8 mouse cellular contexts compared by ENCODE assay signal in genomic region chr2:91963443-91963932, GRCm38 (mm10). TPM values are rescaled to one million over a fixed set of nuclear protein-coding genes. Genes with fewer than 3 reads are reported as not detected.
A peak's percentile ranks its signal among the peaks of the same experiment; 100 is the strongest.
DNase-seq lines count a peak whose midpoint lies in the region; ATAC-seq and TF ChIP-seq lines count a peak whose summit lies in the region.

No protein-coding gene starts in this region.

- under 1% methylated on average over 57 of the region's 57 CpGs for WGBS in forebrain, embryonic 16.5 days
- under 1% methylated on average over 57 of the region's 57 CpGs for WGBS in lung, adult 2 months
- 1% methylated on average over 37 of the region's 57 CpGs for WGBS in neural tube, embryonic 15.5 days

- intact Hi-C loops in heart, postnatal 36 days (cut with DNase I): loop anchor here (1.0 kb wide), 1 partner anchor 19 kb away; no protein-coding TSS in a partner anchor

- H3K4me2 ChIP-seq in forebrain, embryonic 16.5 days (ENCODE audit: low read length): peak overlapping the region; percentile 82
- peak overlapping the region; percentile 86 for H3K4me2 ChIP-seq in neural tube, embryonic 15.5 days

- H3K27me3 ChIP-seq in MEL (ENCODE audit: control insufficient read depth in 1 of 2, insufficient read depth in 2 of 2, low read length in 2 of 2): no peaks in the 10 kb centered on the region
- H3K27me3 ChIP-seq in forebrain, embryonic 16.5 days (replicated peaks; ENCODE audit: control insufficient read depth, insufficient read depth, low read length): no peaks in the 10 kb centered on the region
- H3K27me3 ChIP-seq in neural tube, embryonic 15.5 days (replicated peaks): 0 out of 2 replicates have a peak, but pooled peaks cover 6% of the 10 kb centered on the region

- peak; percentile 50 to 97 (median 95); a peak in 5 of 6 replicates for TF ChIP-seq CTCF in MEL (IDR thresholded peaks at IDR 0.05 in 2 of 3, conservative IDR thresholded peaks at IDR 0.05 in 1 of 3; ENCODE audit: control insufficient read depth in 1 of 3, insufficient read depth in 1 of 3, low read depth in 2 of 3, low read length in 3 of 3, poor library complexity in 1 of 3, severe bottlenecking in 1 of 3)
- peak; percentile 90 for TF ChIP-seq CTCF in layer of hippocampus, adult 2 months (conservative IDR thresholded peaks at IDR 0.05)
- TF ChIP-seq CTCF in lung, adult 2 months (IDR thresholded peaks at IDR 0.05; ENCODE audit: insufficient read depth, low read length): peak; percentile 45; the same call in 1 of the 2 replicates

- no peaks in the 10 kb centered on the region for H3K9me3 ChIP-seq in MEL (replicated peaks; ENCODE audit: insufficient read depth, low read length)
- no peaks in the 10 kb centered on the region for H3K9me3 ChIP-seq in forebrain, embryonic 16.5 days (ENCODE audit: control insufficient read depth, low read length)
- H3K9me3 ChIP-seq in neural tube, embryonic 15.5 days (replicated peaks): no peaks in the 10 kb centered on the region

- peak overlapping the region; percentile 80 to 92 for H3K4me3 ChIP-seq in MEL (ENCODE audit: control insufficient read depth in 1 of 2, insufficient read depth in 1 of 2, low read depth in 2 of 2, low read length in 2 of 2)
- peak overlapping the region; percentile 85 for H3K4me3 ChIP-seq in forebrain, embryonic 16.5 days (replicated peaks; ENCODE audit: low read length)
- peak overlapping the region; percentile 86 for H3K4me3 ChIP-seq in layer of hippocampus, adult 2 months
- peak overlapping the region; percentile 80 for H3K4me3 ChIP-seq in lung, adult 2 months (replicated peaks; ENCODE audit: extremely low read depth, low read depth, low read length)
- peak overlapping the region; percentile 89 for H3K4me3 ChIP-seq in neural tube, embryonic 15.5 days (replicated peaks)

- DNase-seq in MEL (ENCODE audit: low read depth, low spot score): peak; percentile 95
- DNase-seq in cerebellum, adult 18-20 months: peak; percentile 94 to 98
- DNase-seq in heart, postnatal 36 days: peak; percentile 99 to 100
- DNase-seq in layer of hippocampus, adult 2 months (ENCODE audit: low spot score in 2 of 2): peak; percentile 93 to 96
- peak; percentile 98 for DNase-seq in lung, adult 2 months
- peak; percentile 93 for DNase-seq in testis, postnatal 14 days (ENCODE audit: low spot score)

- peaks cover 0 to 16% of the 10 kb centered on the region in 2 experiments; a peak in 2 of 4 replicates for H3K36me3 ChIP-seq in MEL (ENCODE audit: control insufficient read depth in 1 of 2, insufficient read depth in 2 of 2, low read length in 2 of 2)
- H3K36me3 ChIP-seq in forebrain, embryonic 16.5 days (ENCODE audit: control insufficient read depth, insufficient read depth): no peaks in the 10 kb centered on the region
- H3K36me3 ChIP-seq in neural tube, embryonic 15.5 days: no peaks in the 10 kb centered on the region

- peak overlapping the region; percentile 54 for H3K27ac ChIP-seq in MEL (ENCODE audit: control insufficient read depth, low read depth, low read length)
- peak overlapping the region; percentile 61; the same call in 1 of the 2 replicates for H3K27ac ChIP-seq in forebrain, embryonic 16.5 days (ENCODE audit: low read length)
- H3K27ac ChIP-seq in layer of hippocampus, adult 2 months: peak overlapping the region; percentile 97
- peak overlapping the region; percentile 77 for H3K27ac ChIP-seq in neural tube, embryonic 15.5 days (replicated peaks)

- peaks cover 7 to 27% of the 10 kb centered on the region in 2 experiments; a peak in 3 of 4 replicates for H3K4me1 ChIP-seq in MEL (ENCODE audit: control insufficient read depth in 1 of 2, insufficient read depth in 2 of 2, low read length in 2 of 2)
- peaks cover 22% of the 10 kb centered on the region for H3K4me1 ChIP-seq in forebrain, embryonic 16.5 days (replicated peaks; ENCODE audit: control insufficient read depth, insufficient read depth, low read length)
- peaks cover 25% of the 10 kb centered on the region for H3K4me1 ChIP-seq in lung, adult 2 months (ENCODE audit: control insufficient read depth, insufficient read depth, low read length)
- H3K4me1 ChIP-seq in neural tube, embryonic 15.5 days: peaks cover 42% of the 10 kb centered on the region

- H3K9ac ChIP-seq in MEL (ENCODE audit: control insufficient read depth, low read depth, low read length, poor library complexity, severe bottlenecking): peak overlapping the region; percentile 85
- peak overlapping the region; percentile 93 for H3K9ac ChIP-seq in forebrain, embryonic 16.5 days (replicated peaks; ENCODE audit: low read depth, low read length)
- peak overlapping the region; percentile 92 for H3K9ac ChIP-seq in neural tube, embryonic 15.5 days (replicated peaks)

- TF ChIP-seq EP300 in MEL (IDR thresholded peaks at IDR 0.05; ENCODE audit: low read depth in 1 of 2, low read length in 2 of 2): peak in 1 of 2 experiments; percentile 34; a peak in 1 of 4 replicates

- peak; percentile 60 to 72; a peak in 3 of 4 replicates for TF ChIP-seq POLR2A in MEL (IDR thresholded peaks at IDR 0.05; ENCODE audit: control insufficient read depth in 1 of 2, insufficient read depth in 1 of 2, low read depth in 1 of 2, low read length in 2 of 2, poor library complexity in 1 of 2)
- peak; percentile 67; the same call in 1 of the 2 replicates for TF ChIP-seq POLR2A in lung, adult 2 months (IDR thresholded peaks at IDR 0.05; ENCODE audit: borderline replicate concordance, extremely low read depth, low read depth, low read length)

- peaks cover 40% of the 10 kb centered on the region for H3K79me2 ChIP-seq in MEL (ENCODE audit: control insufficient read depth, insufficient read depth, low read length, poor library complexity)

- ATAC-seq in forebrain, embryonic 16.5 days: peak; percentile 93
- ATAC-seq in neural tube, embryonic 15.5 days (ENCODE audit: low FRiP score): peak; percentile 93

- TF ChIP-seq RAD21 in MEL (IDR thresholded peaks at IDR 0.05; ENCODE audit: low read depth, low read length): peak; percentile 34

TF ChIP-seq in MEL, 35 proteins besides CTCF, POLR2A, EP300 and RAD21 (continues in another document):
- no peak for TF ChIP-seq TAL1 (IDR thresholded peaks at IDR 0.05; ENCODE audit: low read length)
- TF ChIP-seq MYC (IDR thresholded peaks at IDR 0.05; ENCODE audit: low read depth, low read length): 0 out of 2 replicates have a peak, but pooled peaks have one; percentile 30
- TF ChIP-seq POLR2AphosphoS2 (IDR thresholded peaks at IDR 0.05; ENCODE audit: low read length): peak; percentile 63; the same call in 1 of the 2 replicates
- peak; percentile 39 for TF ChIP-seq ZC3H11A (IDR thresholded peaks at IDR 0.05; ENCODE audit: low read depth, low read length)
- no peak for TF ChIP-seq NRF1 (IDR thresholded peaks at IDR 0.05; ENCODE audit: insufficient read depth, low read depth, low read length, poor library complexity, severe bottlenecking)
- TF ChIP-seq USF2 (IDR thresholded peaks at IDR 0.05; ENCODE audit: borderline replicate concordance in 1 of 2, insufficient read depth in 1 of 2, low read depth in 1 of 2, low read length in 2 of 2): no peak
- peak; percentile 45 for TF ChIP-seq ETS1 (IDR thresholded peaks at IDR 0.05; ENCODE audit: low read depth, low read length)
- TF ChIP-seq USF1 (IDR thresholded peaks at IDR 0.05; ENCODE audit: low read depth, low read length): no peak
- TF ChIP-seq ZMIZ1 (IDR thresholded peaks at IDR 0.05; ENCODE audit: low read depth, low read length): 0 out of 2 replicates have a peak, but pooled peaks have one; percentile 49
- TF ChIP-seq E2F4 (IDR thresholded peaks at IDR 0.05; ENCODE audit: borderline replicate concordance, low read depth, low read length): no peak
- no peak for TF ChIP-seq MYB (IDR thresholded peaks at IDR 0.05; ENCODE audit: low read depth, low read length)
- TF ChIP-seq SMC3 (IDR thresholded peaks at IDR 0.05; ENCODE audit: low read depth, low read length): peak; percentile 58

RNA-seq across cellular contexts. Expression of gene Dgkz, which starts 12.2 kb away (rescaled TPM):
- total RNA-seq in MEL (2012; rRNA removed): 65.6 and 66.1 TPM in 2 replicates
- 100 to 1,000 TPM in 1 of 2 experiments, not detected in 1; 165 TPM for polyA plus RNA-seq in MEL (2012; ENCODE audit: insufficient read depth in 1 of 2, insufficient read length in 2 of 2, low read depth in 1 of 2, low replicate concordance in 2 of 2, missing spikeins in 1 of 2)
- 28.7 and 33.6 TPM in 2 replicates for polyA plus RNA-seq in forebrain, embryonic 16.5 days (2015; fragmentation: Nextera tagmentation; extraction: Ambion mirVana)
- total RNA-seq in heart, postnatal 36 days (2021): 10 to 100 TPM; 48.4 to 51.2 TPM
- total RNA-seq in layer of hippocampus, adult 2 months (2021): 100 to 1,000 TPM; 513 to 526 TPM
- 252 and 308 TPM in 2 replicates for polyA plus RNA-seq in lung, adult 2 months (2012; rRNA removed)
- polyA plus RNA-seq in neural tube, embryonic 15.5 days (2015; fragmentation: Nextera tagmentation; extraction: Ambion mirVana): 34.8 and 45.9 TPM in 2 replicates

RNA-seq across cellular contexts. Expression of gene Gm9821, which starts 18.0 kb away (rescaled TPM):
- 0.85 and 1.2 TPM in 2 replicates for total RNA-seq in MEL (2012; rRNA removed)
- 10 to 100 TPM in 1 of 2 experiments, not detected in 1; 22.7 TPM for polyA plus RNA-seq in MEL (2012; ENCODE audit: insufficient read depth in 1 of 2, insufficient read length in 2 of 2, low read depth in 1 of 2, low replicate concordance in 2 of 2, missing spikeins in 1 of 2)
- polyA plus RNA-seq in forebrain, embryonic 16.5 days (2015; fragmentation: Nextera tagmentation; extraction: Ambion mirVana): 0.37 and 0.46 TPM in 2 replicates
- not detected for total RNA-seq in heart, postnatal 36 days (2021)
- total RNA-seq in layer of hippocampus, adult 2 months (2021): not detected
- polyA plus RNA-seq in lung, adult 2 months (2012; rRNA removed): not detected in 2 replicates
- polyA plus RNA-seq in neural tube, embryonic 15.5 days (2015; fragmentation: Nextera tagmentation; extraction: Ambion mirVana): 0.24 and 0.57 TPM in 2 replicates

RNA-seq across cellular contexts. Expression of gene Mdk, which starts 31.4 kb away (rescaled TPM):
- total RNA-seq in MEL (2012; rRNA removed): 0.19 and 0.59 TPM in 2 replicates
- 1 to 10 TPM in 1 of 2 experiments, not detected in 1; 3.4 TPM for polyA plus RNA-seq in MEL (2012; ENCODE audit: insufficient read depth in 1 of 2, insufficient read length in 2 of 2, low read depth in 1 of 2, low replicate concordance in 2 of 2, missing spikeins in 1 of 2)
- 256 and 290 TPM in 2 replicates for polyA plus RNA-seq in forebrain, embryonic 16.5 days (2015; fragmentation: Nextera tagmentation; extraction: Ambion mirVana)
- 1 to 10 TPM; 2.4 to 3.9 TPM for total RNA-seq in heart, postnatal 36 days (2021)
- 10 to 100 TPM; 25.3 to 31.9 TPM for total RNA-seq in layer of hippocampus, adult 2 months (2021)
- polyA plus RNA-seq in lung, adult 2 months (2012; rRNA removed): 10.0 and 10.1 TPM in 2 replicates
- 161 and 243 TPM in 2 replicates for polyA plus RNA-seq in neural tube, embryonic 15.5 days (2015; fragmentation: Nextera tagmentation; extraction: Ambion mirVana)

RNA-seq across cellular contexts. Expression of gene Chrm4, which starts 36.4 kb away (rescaled TPM):
- 23.9 and 29.0 TPM in 2 replicates for total RNA-seq in MEL (2012; rRNA removed)
- 10 to 100 TPM in 1 of 2 experiments, not detected in 1; 21.5 TPM for polyA plus RNA-seq in MEL (2012; ENCODE audit: insufficient read depth in 1 of 2, insufficient read length in 2 of 2, low read depth in 1 of 2, low replicate concordance in 2 of 2, missing spikeins in 1 of 2)
- polyA plus RNA-seq in forebrain, embryonic 16.5 days (2015; fragmentation: Nextera tagmentation; extraction: Ambion mirVana): 2.4 and 2.6 TPM in 2 replicates
- not detected for total RNA-seq in heart, postnatal 36 days (2021)
- 10 to 100 TPM; 22.1 to 26.0 TPM for total RNA-seq in layer of hippocampus, adult 2 months (2021)
- 0.10 and 0.13 TPM in 2 replicates for polyA plus RNA-seq in lung, adult 2 months (2012; rRNA removed)
- polyA plus RNA-seq in neural tube, embryonic 15.5 days (2015; fragmentation: Nextera tagmentation; extraction: Ambion mirVana): 1.4 and 1.5 TPM in 2 replicates

Comparison
In these comparisons a context has a peak if more than half of its experiments do, and no peak if none do; other contexts are left out.
1. Peak in every context shown above with its lines: DNase-seq, ATAC-seq, H3K4me3 ChIP-seq and H3K27ac ChIP-seq.
2. CTCF ChIP-seq: peak in every context shown above with its lines; median percentile 95 in MEL; 90 in layer of hippocampus, adult 2 months; 45 in lung, adult 2 months.
3. RNA of gene Mdk, which starts 31.4 kb away (polyA plus RNA-seq): 256 to 290 TPM in forebrain, embryonic 16.5 days and 161 to 243 TPM in neural tube, embryonic 15.5 days; 10.0 to 10.1 TPM in lung, adult 2 months and 3.4 TPM in MEL; every median in the first group is over 10 times any median in the second.